9 mouse cellular contexts compared by ENCODE assay signal in genomic region chr17:31912881-31913662, GRCm38 (mm10). TPM values are rescaled to one million over a fixed set of nuclear protein-coding genes. Genes with fewer than 3 reads are reported as not detected.
DNase-seq lines count a peak whose midpoint lies in the region; ATAC-seq and TF ChIP-seq lines count a peak whose summit lies in the region.
"Had no signal": no experiment of that assay in that cellular context is flagged by ENCODE, and none has a peak within 500 bp of the region (broad histone marks: within the 10 kb centered on the region; RNA-seq: fewer than 3 reads in every experiment).

No protein-coding gene starts in this region.

- TF ChIP-seq POLR2A in kidney, adult 2 months (IDR thresholded peaks at IDR 0.05; ENCODE audit: low read depth, low read length) = no peak

- H3K9ac ChIP-seq in limb, embryonic 15.5 days = no peak overlapping the region
- H3K9ac ChIP-seq: stomach, embryonic 15.5 days had no signal

- no peaks in the 10 kb centered on the region for H3K27me3 ChIP-seq in kidney, adult 2 months (replicated peaks; ENCODE audit: control insufficient read depth, insufficient read depth, low read length)
- no peaks in the 10 kb centered on the region for H3K27me3 ChIP-seq in embryonic facial prominence, embryonic 10.5 days (replicated peaks; ENCODE audit: low read depth, poor library complexity, severe bottlenecking)
- no peaks in the 10 kb centered on the region for H3K27me3 ChIP-seq in limb, embryonic 15.5 days
- H3K27me3 ChIP-seq: stomach, embryonic 15.5 days had no signal

- H3K4me2 ChIP-seq in limb, embryonic 15.5 days = no peak overlapping the region
- H3K4me2 ChIP-seq: stomach, embryonic 15.5 days had no signal

- H3K27ac ChIP-seq in kidney, adult 2 months (ENCODE audit: insufficient read depth, low read depth, low read length) = peak overlapping the region; percentile 32; the same call in 1 of the 2 replicates
- peak overlapping the region; percentile 36 for H3K27ac ChIP-seq in embryonic facial prominence, embryonic 10.5 days (replicated peaks)
- H3K27ac ChIP-seq in limb, embryonic 15.5 days = peak overlapping the region; percentile 67

- no peak for TF ChIP-seq CTCF in kidney, adult 2 months (conservative IDR thresholded peaks at IDR 0.05; ENCODE audit: insufficient read depth, insufficient read length, low read depth, low read length)

- no peak for ATAC-seq in limb, embryonic 15.5 days (ENCODE audit: insufficient number of reproducible peaks, low FRiP score, low TSS enrichment, low read depth)

- peak overlapping the region; percentile 7; the same call in 1 of the 2 replicates for H3K4me3 ChIP-seq in kidney, adult 2 months (ENCODE audit: insufficient read depth, low read depth, low read length)
- no peak overlapping the region for H3K4me3 ChIP-seq in embryonic facial prominence, embryonic 10.5 days
- no peak overlapping the region for H3K4me3 ChIP-seq in limb, embryonic 15.5 days
- H3K4me3 ChIP-seq: stomach, embryonic 15.5 days had no signal

- H3K9me3 ChIP-seq in embryonic facial prominence, embryonic 10.5 days = no peaks in the 10 kb centered on the region
- no peaks in the 10 kb centered on the region for H3K9me3 ChIP-seq in limb, embryonic 15.5 days
- H3K9me3 ChIP-seq: stomach, embryonic 15.5 days had no signal

- no peaks in the 10 kb centered on the region; the same call in 1 of the 2 replicates for H3K4me1 ChIP-seq in kidney, adult 2 months (ENCODE audit: control insufficient read depth, insufficient read depth, low read length)
- peaks cover 43% of the 10 kb centered on the region for H3K4me1 ChIP-seq in embryonic facial prominence, embryonic 10.5 days
- peaks cover 32% of the 10 kb centered on the region for H3K4me1 ChIP-seq in limb, embryonic 15.5 days

- DNase-seq in kidney, adult 2 months = no peak
- DNase-seq in kidney, postnatal 14 days = no peak
- DNase-seq in brain, adult 2 months (ENCODE audit: low read depth, low spot score) = peak; percentile 63
- peak; percentile 46 for DNase-seq in embryonic facial prominence, embryonic 10.5 days (ENCODE audit: low spot score)
- DNase-seq in frontal cortex, postnatal 25 days (ENCODE audit: low spot score in 2 of 2) = no peak
- DNase-seq in adrenal gland, adult 18-20 months (ENCODE audit: low spot score in 2 of 2) = no peak
- DNase-seq in thymus, postnatal 10 days (ENCODE audit: low spot score in 2 of 2) = no peak

- 76% methylated on average over 18 of the region's 18 CpGs for WGBS in kidney, adult 2 months
- 61% methylated on average over 18 of the region's 18 CpGs for WGBS in embryonic facial prominence, embryonic 10.5 days
- WGBS in limb, embryonic 15.5 days = 35% methylated on average over 18 of the region's 18 CpGs

- H3K36me3 ChIP-seq in kidney, adult 2 months (ENCODE audit: control insufficient read depth, insufficient read depth, low read length) = no peaks in the 10 kb centered on the region
- H3K36me3 ChIP-seq in embryonic facial prominence, embryonic 10.5 days (replicated peaks) = no peaks in the 10 kb centered on the region
- no peaks in the 10 kb centered on the region for H3K36me3 ChIP-seq in limb, embryonic 15.5 days
- H3K36me3 ChIP-seq: stomach, embryonic 15.5 days had no signal

RNA-seq across cellular contexts. Expression of gene Sik1, which starts 57.5 kb away (rescaled TPM):
- 35.5 and 57.6 TPM in 2 replicates for polyA plus RNA-seq in kidney, adult 2 months (2012; rRNA removed)
- polyA plus RNA-seq in embryonic facial prominence, embryonic 10.5 days (2016; fragmentation: Nextera tagmentation; extraction: Ambion mirVana) = 12.7 and 15.5 TPM in 2 replicates
- 30.5 and 37.1 TPM in 2 replicates for polyA plus RNA-seq in limb, embryonic 15.5 days (2015; fragmentation: Nextera tagmentation; extraction: Ambion mirVana)
- 10 to 100 TPM; 41.3 to 81.9 TPM for total RNA-seq in adrenal gland, adult 18-20 months (2021)

Comparison
In these comparisons a context has a peak if more than half of its experiments do, and no peak if none do; other contexts are left out.
1. DNase-seq: peak in brain, adult 2 months (single experiment) and embryonic facial prominence, embryonic 10.5 days (single experiment); none in kidney, adult 2 months (single experiment), kidney, postnatal 14 days (single experiment), frontal cortex, postnatal 25 days (0 of 2), adrenal gland, adult 18-20 months (0 of 2) and thymus, postnatal 10 days (0 of 2).
2. Peak in every context shown above with its lines, with median percentiles within 50 percentile points of each other: H3K27ac ChIP-seq.